ENCODE assay signal across 14 mouse cellular contexts in the genomic region with DNA sequence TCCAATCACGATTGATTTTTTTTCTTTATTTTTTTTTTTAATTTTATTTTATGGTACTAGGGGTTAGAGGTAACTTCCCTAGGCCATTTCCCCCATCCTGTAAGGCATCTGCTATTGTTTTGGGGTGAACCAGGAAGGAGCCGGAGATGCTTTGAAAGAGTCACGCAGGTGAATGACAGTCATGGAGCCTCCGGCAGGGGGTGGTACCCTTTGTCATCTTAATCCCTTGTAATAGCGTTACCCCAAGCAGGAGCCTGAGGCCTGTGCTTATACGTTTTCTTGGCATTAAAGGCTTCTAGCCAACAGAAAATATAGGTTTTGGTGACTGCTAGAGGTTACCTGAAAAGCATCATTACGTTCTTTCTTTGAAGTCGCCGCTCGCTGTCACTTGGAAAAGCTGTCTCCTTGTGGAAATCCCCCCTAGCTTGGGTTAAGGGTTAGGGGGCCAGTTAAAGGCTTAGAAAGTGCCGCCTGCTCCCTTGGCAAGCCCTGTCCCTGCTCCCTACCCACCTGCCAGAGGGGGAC.
DNase-seq lines count a peak whose midpoint lies in the region; ATAC-seq and TF ChIP-seq lines count a peak whose summit lies in the region.
"Had no signal": no experiment of that assay in that cellular context is flagged by ENCODE, and none has a peak within 500 bp of the region (broad histone marks: within the 10 kb centered on the region; RNA-seq: fewer than 3 reads in every experiment).

No protein-coding gene starts in this region.

- peak overlapping the region; percentile 81 for H3K27ac ChIP-seq in forebrain, embryonic 10.5 days
- no peak overlapping the region for H3K27ac ChIP-seq in forebrain, embryonic 13.5 days
- peak overlapping the region; percentile 80 for H3K27ac ChIP-seq in kidney, embryonic 15.5 days
- H3K27ac ChIP-seq in embryonic facial prominence, embryonic 10.5 days (replicated peaks), result peak overlapping the region; percentile 78
- H3K27ac ChIP-seq in midbrain, embryonic 12.5 days (replicated peaks), result no peak overlapping the region
- H3K27ac ChIP-seq in liver, postnatal 0 days (ENCODE audit: low read depth), result no peak overlapping the region

- DNase-seq in forebrain, embryonic 10.5 days (ENCODE audit: extremely low spot score, low spot score), result no peak
- DNase-seq in kidney, adult 11 months, result no peak
- peak; percentile 40 for DNase-seq in embryonic facial prominence, embryonic 10.5 days (ENCODE audit: low spot score)
- no peak for DNase-seq in heart, adult 8-10 months (ENCODE audit: low spot score)
- no peak for DNase-seq in liver, postnatal 0 days
- DNase-seq: adrenal gland, postnatal 10 days; cerebellum, postnatal 14 days; gastrocnemius, postnatal 10 days; lung, postnatal 36 days had no signal

- peaks cover 69% of the 10 kb centered on the region for H3K4me1 ChIP-seq in forebrain, embryonic 10.5 days
- H3K4me1 ChIP-seq in forebrain, embryonic 13.5 days, result peaks cover 41% of the 10 kb centered on the region
- peaks cover 28% of the 10 kb centered on the region for H3K4me1 ChIP-seq in kidney, embryonic 15.5 days
- peaks cover 66% of the 10 kb centered on the region for H3K4me1 ChIP-seq in embryonic facial prominence, embryonic 10.5 days
- H3K4me1 ChIP-seq in midbrain, embryonic 12.5 days, result peaks cover 38% of the 10 kb centered on the region
- no peaks in the 10 kb centered on the region for H3K4me1 ChIP-seq in liver, postnatal 0 days (ENCODE audit: insufficient read depth)

- no peak for TF ChIP-seq CTCF in liver, postnatal 0 days (IDR thresholded peaks at IDR 0.05; ENCODE audit: low read depth)

- H3K4me2 ChIP-seq in forebrain, embryonic 13.5 days, result no peak overlapping the region
- H3K4me2 ChIP-seq in kidney, embryonic 15.5 days, result peak overlapping the region; percentile 41
- 0 out of 2 replicates have a peak overlapping the region, but pooled peaks have one; percentile 1 for H3K4me2 ChIP-seq in midbrain, embryonic 12.5 days (replicated peaks)
- H3K4me2 ChIP-seq in liver, postnatal 0 days (ENCODE audit: low read depth, low read length), result no peak overlapping the region
- H3K4me2 ChIP-seq: liver, embryonic 11.5 days had no signal

- peaks cover 50% of the 10 kb centered on the region for H3K27me3 ChIP-seq in forebrain, embryonic 10.5 days (ENCODE audit: poor library complexity, severe bottlenecking)
- peaks cover 12% of the 10 kb centered on the region for H3K27me3 ChIP-seq in forebrain, embryonic 13.5 days
- H3K27me3 ChIP-seq in kidney, embryonic 15.5 days, result no peaks in the 10 kb centered on the region
- peaks cover 38% of the 10 kb centered on the region for H3K27me3 ChIP-seq in embryonic facial prominence, embryonic 10.5 days (replicated peaks; ENCODE audit: low read depth, poor library complexity, severe bottlenecking)
- peaks cover 22% of the 10 kb centered on the region for H3K27me3 ChIP-seq in midbrain, embryonic 12.5 days
- no peaks in the 10 kb centered on the region for H3K27me3 ChIP-seq in liver, postnatal 0 days (ENCODE audit: insufficient read depth, low read length)

- no peaks in the 10 kb centered on the region for H3K36me3 ChIP-seq in forebrain, embryonic 10.5 days (replicated peaks)
- H3K36me3 ChIP-seq in forebrain, embryonic 13.5 days (ENCODE audit: poor library complexity, severe bottlenecking), result no peaks in the 10 kb centered on the region
- no peaks in the 10 kb centered on the region for H3K36me3 ChIP-seq in kidney, embryonic 15.5 days
- H3K36me3 ChIP-seq in embryonic facial prominence, embryonic 10.5 days (replicated peaks), result peaks cover 16% of the 10 kb centered on the region
- H3K36me3 ChIP-seq in midbrain, embryonic 12.5 days, result no peaks in the 10 kb centered on the region
- no peaks in the 10 kb centered on the region for H3K36me3 ChIP-seq in liver, postnatal 0 days (replicated peaks; ENCODE audit: insufficient read depth, low read length)

- no peak overlapping the region for H3K9ac ChIP-seq in forebrain, embryonic 13.5 days
- 0 out of 2 replicates have a peak overlapping the region, but pooled peaks have one; percentile 5 for H3K9ac ChIP-seq in kidney, embryonic 15.5 days
- no peak overlapping the region for H3K9ac ChIP-seq in midbrain, embryonic 12.5 days (replicated peaks)
- no peak overlapping the region for H3K9ac ChIP-seq in liver, postnatal 0 days (replicated peaks)

- H3K4me3 ChIP-seq in forebrain, embryonic 10.5 days, result peak overlapping the region; percentile 24
- no peak overlapping the region for H3K4me3 ChIP-seq in forebrain, embryonic 13.5 days
- H3K4me3 ChIP-seq in kidney, embryonic 15.5 days (replicated peaks), result peak overlapping the region; percentile 32
- H3K4me3 ChIP-seq in embryonic facial prominence, embryonic 10.5 days, result peak overlapping the region; percentile 29; the same call in 1 of the 2 replicates
- no peak overlapping the region for H3K4me3 ChIP-seq in midbrain, embryonic 12.5 days
- no peak overlapping the region for H3K4me3 ChIP-seq in liver, postnatal 0 days (ENCODE audit: low read depth, low read length)
- H3K4me3 ChIP-seq: myocyte had no signal

- ATAC-seq in forebrain, embryonic 13.5 days, result no peak
- no peak for ATAC-seq in kidney, embryonic 15.5 days (replicated peaks; ENCODE audit: low FRiP score)
- no peak for ATAC-seq in midbrain, embryonic 12.5 days (ENCODE audit: low FRiP score, low read depth)
- ATAC-seq in liver, postnatal 0 days, result no peak

- WGBS in forebrain, embryonic 10.5 days, result 2% methylated on average over 11 of the region's 11 CpGs
- WGBS in forebrain, embryonic 13.5 days, result 10% methylated on average over 11 of the region's 11 CpGs
- 20% methylated on average over 11 of the region's 11 CpGs for WGBS in kidney, embryonic 15.5 days
- 8% methylated on average over 11 of the region's 11 CpGs for WGBS in embryonic facial prominence, embryonic 10.5 days
- 3% methylated on average over 11 of the region's 11 CpGs for WGBS in midbrain, embryonic 12.5 days
- WGBS in liver, postnatal 0 days (ENCODE audit: insufficient replicate concordance), result 66% methylated on average over 11 of the region's 11 CpGs

- H3K9me3 ChIP-seq in forebrain, embryonic 10.5 days, result no peaks in the 10 kb centered on the region
- no peaks in the 10 kb centered on the region for H3K9me3 ChIP-seq in forebrain, embryonic 13.5 days (replicated peaks)
- H3K9me3 ChIP-seq in kidney, embryonic 15.5 days (replicated peaks), result no peaks in the 10 kb centered on the region
- no peaks in the 10 kb centered on the region for H3K9me3 ChIP-seq in embryonic facial prominence, embryonic 10.5 days
- no peaks in the 10 kb centered on the region for H3K9me3 ChIP-seq in midbrain, embryonic 12.5 days
- no peaks in the 10 kb centered on the region for H3K9me3 ChIP-seq in liver, postnatal 0 days (ENCODE audit: low read length)

- TF ChIP-seq EP300 in liver, postnatal 0 days (IDR thresholded peaks at IDR 0.05; ENCODE audit: low read depth), result no peak

Comparison
In these comparisons a context has a peak if more than half of its experiments do, and no peak if none do; other contexts are left out.
1. H3K27ac ChIP-seq: peak in forebrain, embryonic 10.5 days (single experiment), kidney, embryonic 15.5 days (single experiment) and embryonic facial prominence, embryonic 10.5 days (single experiment); none in forebrain, embryonic 13.5 days (single experiment), midbrain, embryonic 12.5 days (single experiment) and liver, postnatal 0 days (single experiment).
2. H3K4me3 ChIP-seq: peak in forebrain, embryonic 10.5 days (single experiment), kidney, embryonic 15.5 days (single experiment) and embryonic facial prominence, embryonic 10.5 days (single experiment); none in forebrain, embryonic 13.5 days (single experiment), midbrain, embryonic 12.5 days (single experiment) and liver, postnatal 0 days (single experiment).
3. H3K4me2 ChIP-seq: peak in kidney, embryonic 15.5 days (single experiment) and midbrain, embryonic 12.5 days (single experiment); none in forebrain, embryonic 13.5 days (single experiment) and liver, postnatal 0 days (single experiment).